Mouse (Mus musculus) spleen, adult 2 months (tissue): ENCODE data around the gene Cd274.

ENCODE experiments used
- CTCF ChIP-seq: fragments of 200-500 bp; IDR thresholded peaks from 2 replicates; pipeline ENCODE4 v1.5.1; 2011; ENCODE audit warnings: mild to moderate bottlenecking, inconsistent platforms; ENCODE audit not compliant: insufficient read depth, insufficient read length, insufficient replicate concordance; ENCODE audit errors: extremely low read depth
- POLR2A ChIP-seq: fragments of 200-500 bp; IDR thresholded peaks from 2 replicates; pipeline ENCODE4 v1.6.1; 2011; ENCODE audit warnings: low read depth, low read length, inconsistent platforms

GRCm38 (mm10) chr19:29362173-29362930, 4.9 kb upstream of the Cd274 start:
- TF ChIP-seq CTCF: no peak
- TF ChIP-seq POLR2A: no peak
